Mouse (Mus musculus) CH12.LX (cell line): Measurements from ENCODE around the gene Ephx1.

Experiments
- CTCF ChIP-seq, 2 experiments: IDR thresholded peaks in 1 of 2; conservative IDR thresholded peaks in 1 of 2; 2 replicates each; pipeline ENCODE4 v1.5.1; 2011 to 2012; ENCODE audit warnings: low read depth in 2 of 2, low read length in 2 of 2, improper control_type of control experiment in 1 of 2, inconsistent platforms in 1 of 2, mild to moderate bottlenecking in 1 of 2, moderate library complexity in 1 of 2
- EP300 ChIP-seq: IDR thresholded peaks from 2 replicates; pipeline ENCODE4 v1.6.1; 2011; ENCODE audit warnings: low read length, improper control_type of control experiment
- GABPA ChIP-seq: IDR thresholded peaks from 2 replicates; pipeline ENCODE4 v1.6.1; 2012; ENCODE audit warnings: low read depth, low read length, improper control_type of control experiment, inconsistent platforms; ENCODE audit not compliant: insufficient replicate concordance
- HCFC1 ChIP-seq: IDR thresholded peaks from 2 replicates; pipeline ENCODE4 v1.6.1; 2012; ENCODE audit warnings: low read depth, mild to moderate bottlenecking, inconsistent platforms, low read length, improper control_type of control experiment
- JUND ChIP-seq: conservative IDR thresholded peaks from 2 replicates; pipeline ENCODE4 v1.6.1; 2011; ENCODE audit warnings: low read depth, low read length, improper control_type of control experiment
- MAX ChIP-seq: IDR thresholded peaks from 2 replicates; pipeline ENCODE4 v1.6.1; 2011; ENCODE audit warnings: low read length, improper control_type of control experiment
- MYC ChIP-seq: IDR thresholded peaks from 2 replicates; pipeline ENCODE4 v1.6.1; 2011; ENCODE audit warnings: low read depth, mild to moderate bottlenecking, improper control_type of control experiment, low read length
- POLR2A ChIP-seq: IDR thresholded peaks from 2 replicates; pipeline ENCODE4 v1.6.1; 2011; ENCODE audit warnings: low read depth, mild to moderate bottlenecking, improper control_type of control experiment, low read length
- POLR2AphosphoS2 ChIP-seq: IDR thresholded peaks from 2 replicates; pipeline ENCODE4 v1.6.1; 2011; ENCODE audit warnings: low read depth, low read length, improper control_type of control experiment
- SIN3A ChIP-seq: IDR thresholded peaks from 2 replicates; pipeline ENCODE4 v1.6.1; 2012; ENCODE audit warnings: low read length, improper control_type of control experiment, inconsistent platforms
- UBTF ChIP-seq: IDR thresholded peaks from 2 replicates; pipeline ENCODE4 v1.6.1; 2012; ENCODE audit warnings: low read depth, mild to moderate bottlenecking, inconsistent platforms, low read length, improper control_type of control experiment, moderate library complexity
- USF1 ChIP-seq: IDR thresholded peaks from 2 replicates; pipeline ENCODE4 v1.6.1; 2014; ENCODE audit warnings: low read depth, mild to moderate bottlenecking, inconsistent platforms, low read length, improper control_type of control experiment
- ZMIZ1 ChIP-seq: IDR thresholded peaks from 2 replicates; pipeline ENCODE4 v1.6.1; 2012; ENCODE audit warnings: low read depth, mild to moderate bottlenecking, inconsistent platforms, low read length, improper control_type of control experiment

DNA sequence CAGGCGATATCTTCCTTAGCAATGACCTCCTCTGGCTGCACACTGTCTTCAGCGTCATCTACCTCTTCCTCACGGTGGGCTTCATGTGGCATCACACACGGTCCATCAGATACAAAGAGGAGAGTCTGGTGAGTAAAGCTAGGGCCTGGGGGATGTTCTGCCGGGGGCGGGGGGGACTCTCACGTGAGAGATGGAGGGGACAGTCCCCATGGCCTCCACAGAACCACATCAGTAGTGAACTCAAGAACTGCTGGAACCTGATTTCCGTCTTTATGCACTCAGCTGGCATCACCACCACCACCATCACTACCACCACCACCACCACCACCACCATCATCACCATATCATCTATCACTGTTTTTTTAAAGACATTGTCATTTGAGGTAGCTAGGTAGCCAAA lies 64.3 kb downstream of the Ephx1 start:
- TF ChIP-seq SIN3A = no peak
- TF ChIP-seq POLR2AphosphoS2 = no peak
- TF ChIP-seq POLR2A = no peak
- TF ChIP-seq UBTF = no peak
- no peak for TF ChIP-seq CTCF (conservative IDR thresholded peaks at IDR 0.05 in 1 of 2, IDR thresholded peaks at IDR 0.05 in 1 of 2; ENCODE audit: low read depth in 2 of 2, low read length in 2 of 2)
- TF ChIP-seq JUND = no peak
- no peak for TF ChIP-seq GABPA
- no peak for TF ChIP-seq EP300
- no peak for TF ChIP-seq USF1
- no peak for TF ChIP-seq ZMIZ1
- no peak for TF ChIP-seq MYC
- TF ChIP-seq MAX = no peak
- no peak for TF ChIP-seq HCFC1
